Mouse (Mus musculus) T-helper 2 cell (primary cell): ENCODE data around the gene Gja10.

Experiments
- in situ Hi-C: fragments of 300-600 bp; cut with MboI, MseI; formaldehyde crosslinking; loops from one replicate; pipeline ENCODE4 v1.15.1; 2025; ENCODE audit warnings: high pct_unique_total_duplicates

The Gja10 gene

GRCm38 (mm10) chr4:32561555-32562095 lies 40.9 kb downstream of the Gja10 start:
- in situ Hi-C loops = loop anchor here (5.0 kb wide), 1 partner anchor 504 kb away; no protein-coding TSS in a partner anchor

GRCm38 (mm10) chr4:32560724-32561554 lies 41.6 kb downstream of the Gja10 start:
- in situ Hi-C loops = loop anchor here (5.0 kb wide), 1 partner anchor 504 kb away; no protein-coding TSS in a partner anchor

DNA sequence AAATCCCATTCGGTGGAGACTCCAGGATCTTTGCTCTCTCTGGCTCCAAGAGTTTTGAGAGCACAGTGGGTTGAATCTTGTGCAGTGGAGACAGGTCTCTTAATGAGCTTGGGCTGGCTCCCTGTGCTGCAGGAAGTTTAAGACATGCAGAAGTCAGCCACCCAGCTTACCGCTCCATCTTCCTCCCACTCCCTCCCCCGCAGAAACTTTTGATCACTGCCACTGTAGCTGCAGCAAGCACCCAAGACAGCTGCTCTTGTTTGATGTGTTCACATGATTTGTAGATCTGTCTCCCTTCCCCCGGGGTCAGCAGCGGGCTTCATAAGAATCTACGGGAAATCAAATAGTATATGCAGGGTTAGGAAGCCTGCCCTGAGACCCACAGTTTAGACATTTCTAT lies 42.3 kb downstream of the Gja10 start:
- in situ Hi-C loops = loop anchor here (5.0 kb wide), 1 partner anchor 503 kb away; no protein-coding TSS in a partner anchor

GRCm38 (mm10) chr4:32555506-32555905 lies 47.1 kb downstream of the Gja10 start:
- in situ Hi-C loops = no loop called here

DNA sequence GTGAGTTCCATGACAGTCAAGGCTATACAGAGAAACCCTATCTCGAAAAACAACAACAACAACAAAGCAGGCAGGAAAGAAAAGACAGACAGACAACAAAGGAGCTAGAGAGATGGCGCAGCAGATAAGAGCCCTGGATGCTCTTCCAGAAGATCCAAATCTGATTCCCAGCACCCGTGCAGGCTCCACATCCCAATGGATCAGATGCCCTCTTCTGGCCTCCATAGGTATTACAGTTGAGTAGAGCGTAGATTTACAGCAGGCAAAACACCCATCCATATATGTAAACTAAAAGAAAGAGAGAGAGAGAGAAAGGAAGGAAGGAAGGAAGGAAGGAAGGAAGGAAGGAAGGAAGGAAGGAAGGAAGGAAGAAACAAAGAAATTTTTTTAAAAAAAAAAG lies 51.2 kb downstream of the Gja10 start:
- in situ Hi-C loops = no loop called here

- in situ Hi-C loops = no loop called here
Measured at GRCm38 (mm10) chr4:32549150-32549549, 53.4 kb downstream of the Gja10 start.
